Mouse (Mus musculus) layer of hippocampus, postnatal 36 days (tissue): ENCODE results near the gene Slc6a13. TPM values are rescaled to one million over a fixed set of nuclear protein-coding genes. Genes with fewer than 3 reads are reported as not detected.

Experiments used
- DNase-seq, 2 experiments: peaks; one replicate each; pipeline ENCODE4 v3.0.0; 2022
- microRNA-seq, 2 experiments: library from miRNA; unstranded; fragments of <30 nt; microRNA quantifications; one replicate each; pipeline ENCODE4 v1.2.0; 2021
- total RNA-seq, 2 experiments: library from RNA; stranded (reverse); gene quantifications; 2 replicates each; pipeline ENCODE4 v1.2.3; 2021

Gene Slc6a13
- total RNA-seq, 2 experiments from 2014 or later: 8.4 to 11.5 TPM

DNA sequence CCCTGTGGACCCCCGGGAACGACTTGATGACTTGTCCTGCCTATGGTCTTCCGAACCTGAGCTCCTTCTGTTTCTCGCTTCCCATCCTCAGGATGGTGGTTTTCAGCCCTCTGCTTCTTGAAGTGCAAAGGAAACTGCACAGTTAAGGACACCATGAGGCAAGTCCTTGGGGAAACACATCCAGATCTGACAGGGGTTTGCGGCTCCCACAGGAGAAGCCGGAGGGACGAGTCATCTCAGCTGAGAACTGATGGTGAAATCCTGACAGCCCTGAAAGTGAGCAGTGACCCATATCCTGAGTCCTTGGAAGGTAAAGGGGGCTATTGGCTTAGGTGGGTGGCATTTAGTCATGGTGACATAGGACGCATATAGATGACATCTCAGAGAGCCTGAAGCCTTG lies 80.5 kb downstream of the Slc6a13 start:
- no peak for DNase-seq

DNA sequence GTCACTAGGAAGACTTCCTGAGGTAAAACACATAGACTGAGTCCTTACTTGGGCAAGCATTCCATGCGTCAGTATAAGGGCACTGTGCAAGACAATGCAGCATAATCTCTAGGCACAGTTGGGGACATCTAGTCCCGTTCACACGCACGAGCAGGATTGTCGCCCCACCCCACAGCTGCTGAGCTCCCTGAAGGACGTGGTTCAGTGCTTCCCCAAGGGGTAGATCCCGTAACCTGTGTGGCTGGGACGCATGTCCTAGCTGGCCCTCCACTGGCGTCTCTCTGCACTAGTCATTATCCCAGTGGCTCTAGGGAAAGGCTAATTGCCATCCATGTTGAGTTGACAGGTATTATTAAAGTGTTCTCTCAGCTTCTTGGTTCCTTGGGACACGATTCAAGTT lies 82.0 kb downstream of the Slc6a13 start:
- no peak for DNase-seq

DNA sequence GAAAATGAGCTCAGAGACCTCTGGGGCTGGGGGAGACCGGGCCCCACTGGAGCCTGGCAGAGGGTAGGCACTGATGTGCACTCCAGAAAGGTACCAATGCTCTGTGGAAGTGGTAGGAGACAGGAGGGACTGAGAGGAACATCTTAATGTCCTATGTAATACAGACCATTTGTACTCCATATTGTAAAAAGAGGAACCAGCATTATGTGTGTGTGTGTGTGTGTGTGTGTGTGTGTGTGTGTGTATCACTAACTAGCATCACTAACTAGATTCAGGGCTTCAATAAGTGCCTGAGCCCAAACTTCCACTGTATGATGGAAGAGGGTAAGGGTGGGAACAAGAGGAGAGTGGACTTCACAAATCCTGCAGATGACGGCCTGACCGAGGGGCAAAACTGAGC lies 85.4 kb downstream of the Slc6a13 start:
- DNase-seq: no peak

Small RNA genes within 50 kb of the gene (microRNA-seq; reads per million reads assigned to microRNA genes)
- gene Gm24855: 0 reads per million in 2 experiments

Other genes starting within 250 kb of the Slc6a13 start
- gene Mical3, start 169.2 kb upstream of the Slc6a13 start, total RNA-seq: 100 to 1,000 TPM in 1 of 2 experiments, 10 to 100 TPM in 1; 88.3 to 103 TPM
- 10 to 100 TPM; 11.6 to 11.9 TPM for gene Pex26, start 116.6 kb upstream of the Slc6a13 start, total RNA-seq
- 1 to 10 TPM; 4.9 to 6.9 TPM for gene Tuba8, start 89.5 kb upstream of the Slc6a13 start, total RNA-seq
- gene Usp18, start 54.3 kb upstream of the Slc6a13 start, total RNA-seq: under 1 TPM; 0.20 to 0.47 TPM
- gene Slc6a12, start 42.8 kb downstream of the Slc6a13 start, total RNA-seq: 1 to 10 TPM; 2.3 to 3.8 TPM
- 100 to 1,000 TPM; 120 to 131 TPM for gene Iqsec3, start 173.5 kb downstream of the Slc6a13 start, total RNA-seq